ENCODE assay signal across 24 mouse cellular contexts in genomic region chr10:99951718-99952117, GRCm38 (mm10).
DNase-seq lines count a peak whose midpoint lies in the region; ATAC-seq and TF ChIP-seq lines count a peak whose summit lies in the region.
"Had no signal": no experiment of that assay in that cellular context is flagged by ENCODE, and none has a peak within 500 bp of the region (broad histone marks: within the 10 kb centered on the region; RNA-seq: fewer than 3 reads in every experiment).

No protein-coding gene starts in this region.

- H3K9ac ChIP-seq in lung, postnatal 0 days (replicated peaks; ENCODE audit: low read depth) = no peak overlapping the region
- H3K9ac ChIP-seq: embryonic facial prominence, embryonic 12.5 days; forebrain, embryonic 13.5 days; hindbrain, embryonic 14.5 days; kidney, embryonic 15.5 days; liver, embryonic 13.5 days; lung, embryonic 15.5 days; neural tube, embryonic 12.5 days had no signal

- peak; percentile 53; the same call in 1 of the 2 replicates for TF ChIP-seq EP300 in lung, postnatal 0 days (IDR thresholded peaks at IDR 0.05)

- WGBS in lung, postnatal 0 days = 54% methylated on average over 4 of the region's 4 CpGs
- 64% methylated on average over 4 of the region's 4 CpGs for WGBS in cerebellum, adult 2 months

- no peaks in the 10 kb centered on the region for H3K27me3 ChIP-seq in lung, postnatal 0 days (replicated peaks; ENCODE audit: insufficient read depth, low read length)
- H3K27me3 ChIP-seq in cerebellum, adult 2 months (ENCODE audit: control insufficient read depth, insufficient read depth, low read length) = no peaks in the 10 kb centered on the region
- H3K27me3 ChIP-seq: embryonic facial prominence, embryonic 12.5 days; forebrain, embryonic 13.5 days; kidney, embryonic 15.5 days; liver, embryonic 13.5 days; lung, embryonic 15.5 days; megakaryocyte, embryonic 14.5 days had no signal

- no peaks in the 10 kb centered on the region for H3K36me3 ChIP-seq in lung, postnatal 0 days (ENCODE audit: insufficient read depth, low read length)
- H3K36me3 ChIP-seq: embryonic facial prominence, embryonic 12.5 days; kidney, embryonic 15.5 days; liver, embryonic 13.5 days; lung, embryonic 15.5 days; neural tube, embryonic 12.5 days had no signal

- no peaks in the 10 kb centered on the region for H3K4me1 ChIP-seq in lung, postnatal 0 days (ENCODE audit: insufficient read depth, low read depth, low read length)
- H3K4me1 ChIP-seq in embryonic fibroblast, embryonic 13.5 days (ENCODE audit: control insufficient read depth, insufficient read depth, low read length) = peaks cover 8% of the 10 kb centered on the region
- H3K4me1 ChIP-seq in cerebellum, adult 2 months (ENCODE audit: control insufficient read depth, insufficient read depth, low read length) = no peaks in the 10 kb centered on the region
- H3K4me1 ChIP-seq: embryonic facial prominence, embryonic 12.5 days; forebrain, embryonic 13.5 days; kidney, embryonic 15.5 days; liver, embryonic 13.5 days; lung, embryonic 15.5 days; neural tube, embryonic 12.5 days had no signal

- intact Hi-C loops in heart, postnatal 25 days (cut with DNase I) = loop anchor here (2.0 to 10.0 kb wide), 4 partner anchors 63 to 307 kb away; partner anchors contain the start of genes Csl and Kitl

- no peak overlapping the region for H3K4me3 ChIP-seq in lung, postnatal 0 days (ENCODE audit: low read depth, low read length)
- no peak overlapping the region for H3K4me3 ChIP-seq in embryonic fibroblast, embryonic 13.5 days (ENCODE audit: insufficient read depth, low read length)
- H3K4me3 ChIP-seq in cerebellum, adult 2 months (replicated peaks; ENCODE audit: insufficient read depth, low read depth, low read length) = no peak overlapping the region
- H3K4me3 ChIP-seq: embryonic facial prominence, embryonic 12.5 days; forebrain, embryonic 13.5 days; kidney, embryonic 15.5 days; liver, embryonic 13.5 days; lung, embryonic 15.5 days; megakaryocyte, embryonic 14.5 days; neural tube, embryonic 12.5 days had no signal

- H3K27ac ChIP-seq in lung, postnatal 0 days (ENCODE audit: low read length) = no peak overlapping the region
- peak overlapping the region; percentile 11; the same call in 1 of the 2 replicates for H3K27ac ChIP-seq in embryonic fibroblast, embryonic 13.5 days (ENCODE audit: insufficient read depth, low read length)
- no peak overlapping the region for H3K27ac ChIP-seq in cerebellum, adult 2 months (ENCODE audit: insufficient read depth, low read length)
- H3K27ac ChIP-seq: embryonic facial prominence, embryonic 12.5 days; forebrain, embryonic 13.5 days; hindbrain, embryonic 14.5 days; kidney, embryonic 15.5 days; liver, embryonic 13.5 days; lung, embryonic 15.5 days; neural tube, embryonic 12.5 days had no signal

- ATAC-seq in lung, postnatal 0 days = no peak

- H3K9me3 ChIP-seq in lung, postnatal 0 days (ENCODE audit: low read length) = no peaks in the 10 kb centered on the region
- H3K9me3 ChIP-seq: embryonic facial prominence, embryonic 12.5 days; forebrain, embryonic 13.5 days; kidney, embryonic 15.5 days; liver, embryonic 13.5 days; lung, embryonic 15.5 days; megakaryocyte, embryonic 14.5 days; neural tube, embryonic 12.5 days had no signal

- no peak overlapping the region for H3K4me2 ChIP-seq in lung, postnatal 0 days (replicated peaks; ENCODE audit: low read depth, low read length)
- H3K4me2 ChIP-seq: embryonic facial prominence, embryonic 12.5 days; forebrain, embryonic 13.5 days; hindbrain, embryonic 14.5 days; kidney, embryonic 15.5 days; liver, embryonic 13.5 days; lung, embryonic 15.5 days; neural tube, embryonic 12.5 days had no signal

- DNase-seq in heart, adult 8-10 months (ENCODE audit: low spot score) = peak; percentile 62
- DNase-seq in heart, postnatal 25 days (ENCODE audit: low spot score) = no peak
- peak; percentile 35 for DNase-seq in lung, postnatal 0 days (ENCODE audit: low spot score)
- no peak for DNase-seq in lung, adult 18-20 months
- peak; percentile 42 for DNase-seq in NIH3T3 (ENCODE audit: low read depth)
- no peak for DNase-seq in cerebellum, adult 2 months
- DNase-seq: adrenal gland, postnatal 14 days; cerebellum, adult 11 months; cerebellum, postnatal 14 days; gastrocnemius, postnatal 10 days; heart, postnatal 36 days; layer of hippocampus, adult 9-11 months; liver, embryonic 13.5 days; midbrain, embryonic 14.5 days; right cerebral cortex, postnatal 14 days; spleen, adult 18-20 months had no signal

- no peak for TF ChIP-seq POLR2A in embryonic fibroblast, embryonic 13.5 days (IDR thresholded peaks at IDR 0.05; ENCODE audit: low read depth, low read length)
- no peak for TF ChIP-seq POLR2A in cerebellum, adult 2 months (IDR thresholded peaks at IDR 0.05; ENCODE audit: borderline replicate concordance, insufficient read depth, low read length)

- no peak for TF ChIP-seq CTCF in lung, postnatal 0 days (IDR thresholded peaks at IDR 0.05)
- no peak for TF ChIP-seq CTCF in embryonic fibroblast, embryonic 13.5 days (IDR thresholded peaks at IDR 0.05; ENCODE audit: borderline replicate concordance, insufficient read depth, low read length)
- TF ChIP-seq CTCF in cerebellum, adult 2 months (IDR thresholded peaks at IDR 0.05; ENCODE audit: borderline replicate concordance, insufficient read depth, low read depth, low read length) = no peak

Comparison
In these comparisons a context has a peak if more than half of its experiments do, and no peak if none do; other contexts are left out.
1. DNase-seq: peak in heart, adult 8-10 months (single experiment), lung, postnatal 0 days (single experiment) and NIH3T3 (single experiment); none in heart, postnatal 25 days (single experiment), lung, adult 18-20 months (0 of 2) and cerebellum, adult 2 months (0 of 2).